Mouse (Mus musculus) liver, embryonic 14.5 days (tissue): ENCODE results near the gene Fhit. TPM values are rescaled to one million over a fixed set of nuclear protein-coding genes. Genes with fewer than 3 reads are reported as not detected.
A peak's percentile ranks its signal among the peaks of the same experiment; 100 is the strongest.

Experiments used
- ATAC-seq: fragments of 200-750 bp; cut with Nextera tagmentation; 2 replicates; pipeline ENCODE4 v1.8.0; 2017; ENCODE audit warnings: moderate number of reproducible peaks, mild to moderate bottlenecking, moderate library complexity; ENCODE audit not compliant: insufficient read depth
- DNase-seq, 3 experiments: peaks; one replicate each; pipeline ENCODE4 v3.0.0-alpha.2; 2012 to 2013; ENCODE audit warnings: low read depth in 3 of 3, low spot score in 3 of 3
- H3K27ac ChIP-seq: fragments of 300-500 bp; sonication (generic); 2 replicates; pipeline ENCODE4 v1.5.1; 2014; ENCODE audit warnings: moderate library complexity, mild to moderate bottlenecking, control low read depth, inconsistent platforms
- H3K27me3 ChIP-seq: fragments of 300-500 bp; sonication (generic); 2 replicates; pipeline ENCODE4 v1.6.1; 2014; ENCODE audit warnings: mild to moderate bottlenecking, low read length, moderate library complexity; ENCODE audit not compliant: control insufficient read depth, insufficient read depth
- H3K36me3 ChIP-seq: fragments of 300-500 bp; sonication (generic); replicated peaks from 2 replicates; pipeline ENCODE4 v1.6.1; 2014; ENCODE audit warnings: low read depth; ENCODE audit not compliant: control insufficient read depth, insufficient read depth
- H3K4me1 ChIP-seq, 2 experiments: fragments of 200-500 bp in 1 of 2; fragments of 300-500 bp in 1 of 2; sonication (generic) in 1 of 2; replicated peaks; 2 replicates each; pipeline ENCODE4 v1.6.1; 2012 to 2014; ENCODE audit warnings: antibody characterized with exemption in 1 of 2, inconsistent platforms in 1 of 2, low read length in 1 of 2; ENCODE audit not compliant: control insufficient read depth in 2 of 2, insufficient read depth in 2 of 2
- H3K4me2 ChIP-seq: fragments of 300-500 bp; sonication (generic); 2 replicates; pipeline ENCODE4 v1.6.1; 2014; ENCODE audit warnings: low read depth, mild to moderate bottlenecking, control low read depth, moderate library complexity
- H3K4me3 ChIP-seq, 2 experiments: fragments of 200-500 bp in 1 of 2; fragments of 300-500 bp in 1 of 2; sonication (generic) in 1 of 2; 2 replicates each; pipeline ENCODE4 v1.5.1; 2012 to 2014; ENCODE audit warnings: low read depth in 2 of 2, low read length in 2 of 2, mild to moderate bottlenecking in 2 of 2, control low read depth in 1 of 2, inconsistent platforms in 1 of 2, moderate library complexity in 1 of 2; ENCODE audit not compliant: insufficient read depth in 1 of 2
- H3K9ac ChIP-seq: fragments of 300-500 bp; sonication (generic); replicated peaks from 2 replicates; pipeline ENCODE4 v1.6.1; 2014; ENCODE audit warnings: mild to moderate bottlenecking, control low read depth, moderate library complexity
- H3K9me3 ChIP-seq: fragments of 300-500 bp; sonication (generic); 2 replicates; pipeline ENCODE4 v1.6.1; 2016; ENCODE audit warnings: low read length, mixed read lengths; ENCODE audit not compliant: control insufficient read depth
- CTCF ChIP-seq: IDR thresholded peaks from 2 replicates; pipeline ENCODE4 v1.5.1; 2016; ENCODE audit warnings: antibody characterized with exemption, low read depth, control low read depth
- EP300 ChIP-seq: IDR thresholded peaks from 2 replicates; pipeline ENCODE4 v1.6.1; 2016; ENCODE audit warnings: antibody characterized with exemption, low read depth
- whole genome bisulfite sequencing: fragments of 180-500 bp; shearing (Covaris S2); extraction: QIAGEN DNeasy Blood & Tissue Kit; methylation state at CpG from one replicate; pipeline ENCODE4 v1.1.7; 2014; ENCODE audit not compliant: insufficient replicate concordance; 5-methylcytosine and 5-hydroxymethylcytosine counted together
- polyA plus RNA-seq, 2 experiments: library from polyadenylated mRNA; depleted of rRNA in 1 of 2; stranded (reverse) in 1 of 2; unstranded in 1 of 2; fragments of >200 nt; fragmentation: Nextera tagmentation in 1 of 2; extraction: Ambion mirVana in 1 of 2; gene quantifications; 2 replicates each; pipeline versions ENCODE4 v1.2.1 to v1.2.3; 2012 to 2014

Fhit gene
- polyA plus RNA-seq, 2 experiments: 1.4 to 1.9 TPM

- peaks cover 0 to 6% of the 10 kb centered on the region in 2 experiments; a peak in 2 of 4 replicates for H3K4me1 ChIP-seq
- no peak for TF ChIP-seq EP300
- no peak for TF ChIP-seq CTCF
- no peak overlapping the region for H3K9ac ChIP-seq
- no peaks in the 10 kb centered on the region for H3K9me3 ChIP-seq
- no peak for ATAC-seq
- 27% methylated on average over 7 of the region's 7 CpGs for WGBS
- no peak overlapping the region for H3K27ac ChIP-seq
- no peak overlapping the region for H3K4me2 ChIP-seq
- H3K4me3 ChIP-seq: no peak overlapping the region
- DNase-seq: no peak
- no peaks in the 10 kb centered on the region for H3K36me3 ChIP-seq
- H3K27me3 ChIP-seq: no peaks in the 10 kb centered on the region
Measured at GRCm38 (mm10) chr14:9609120-9609519, 1552.7 kb downstream of the Fhit start.

- H3K27me3 ChIP-seq: no peaks in the 10 kb centered on the region
- ATAC-seq (0 out of 2 replicates have a peak, but pooled peaks have one; percentile 37), DNase-seq (peak in 1 of 3 experiments; percentile 7)
- H3K36me3 ChIP-seq: no peaks in the 10 kb centered on the region
- H3K27ac ChIP-seq: no peak overlapping the region
- H3K9me3 ChIP-seq: no peaks in the 10 kb centered on the region
- H3K4me1 ChIP-seq: peaks cover 0 to 6% of the 10 kb centered on the region in 2 experiments; a peak in 2 of 4 replicates
- H3K4me2 ChIP-seq: no peak overlapping the region
- WGBS: 52% methylated on average over 12 of the region's 12 CpGs
- TF ChIP-seq EP300 (no peak), CTCF (no peak)
- no peak overlapping the region for H3K4me3 ChIP-seq
- H3K9ac ChIP-seq: no peak overlapping the region
Measured at GRCm38 (mm10) chr14:9606584-9607377, 1555.1 kb downstream of the Fhit start.

GRCm38 (mm10) chr14:9600271-9600670 is 1561.6 kb downstream of the Fhit start:
- ATAC-seq: no peak
- Histone ChIP-seq H3K9ac (no peak overlapping the region), H3K4me2 (no peak overlapping the region), H3K4me1 (no peaks in the 10 kb centered on the region), H3K36me3 (no peaks in the 10 kb centered on the region), H3K9me3 (no peaks in the 10 kb centered on the region), H3K27me3 (no peaks in the 10 kb centered on the region), H3K27ac (no peak overlapping the region), H3K4me3 (no peak overlapping the region)
- DNase-seq: no peak
- no peak for TF ChIP-seq CTCF
- no peak for TF ChIP-seq EP300

DNA sequence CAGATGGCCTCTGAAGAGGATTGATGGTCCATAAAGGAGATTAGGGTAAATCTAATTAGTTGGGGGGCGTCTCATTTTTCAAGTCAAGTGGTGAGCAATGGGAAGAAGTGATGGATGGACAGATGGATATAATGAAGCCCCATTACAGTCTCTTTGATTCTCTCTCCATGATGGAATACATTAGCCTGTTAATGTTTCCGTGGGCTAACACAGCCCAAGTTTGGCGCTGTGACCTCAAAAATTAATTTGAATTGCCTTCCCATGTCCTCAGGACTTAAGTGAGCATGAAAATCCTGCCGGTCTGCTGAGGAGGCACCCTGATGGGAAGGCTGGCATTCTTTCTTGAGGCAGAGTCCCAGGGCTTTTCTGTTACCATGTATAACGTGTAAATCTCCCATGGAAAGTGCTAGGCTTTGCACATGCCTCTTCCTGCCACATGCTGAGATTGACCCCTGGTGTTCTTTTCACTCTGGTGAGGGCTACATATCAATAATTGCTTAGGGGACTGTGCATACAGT is 1564.3 kb downstream of the Fhit start:
- no peak overlapping the region for H3K4me3 ChIP-seq
- no peak for ATAC-seq
- 42% methylated on average over 5 of the region's 5 CpGs for WGBS
- DNase-seq: no peak
- no peaks in the 10 kb centered on the region for H3K27me3 ChIP-seq
- no peak overlapping the region for H3K9ac ChIP-seq
- no peaks in the 10 kb centered on the region for H3K36me3 ChIP-seq
- H3K4me1 ChIP-seq: no peaks in the 10 kb centered on the region; a peak in 1 of 4 replicates
- H3K9me3 ChIP-seq: no peaks in the 10 kb centered on the region
- TF ChIP-seq EP300 (no peak), CTCF (no peak)
- H3K27ac ChIP-seq: no peak overlapping the region
- no peak overlapping the region for H3K4me2 ChIP-seq

GRCm38 (mm10) chr14:9589121-9589520 is 1572.7 kb downstream of the Fhit start:
- Histone ChIP-seq H3K9me3 (no peaks in the 10 kb centered on the region), H3K4me2 (no peak overlapping the region), H3K27me3 (no peaks in the 10 kb centered on the region), H3K9ac (no peak overlapping the region), H3K4me1 (no peaks in the 10 kb centered on the region), H3K4me3 (no peak overlapping the region), H3K27ac (no peak overlapping the region), H3K36me3 (no peaks in the 10 kb centered on the region)
- TF ChIP-seq EP300 (no peak), CTCF (no peak)
- ATAC-seq (no peak), DNase-seq (no peak)
- WGBS: 50% methylated on average over 1 of the region's 1 CpGs
